Mouse (Mus musculus): Measurements from ENCODE around the gene Timm8a1.
"Not testable (repeated sequence)": the region's sequence is repeated elsewhere in the genome, so short reads cannot be mapped to it uniquely, and the experiment has no call there.

Timm8a1 gene

DNA sequence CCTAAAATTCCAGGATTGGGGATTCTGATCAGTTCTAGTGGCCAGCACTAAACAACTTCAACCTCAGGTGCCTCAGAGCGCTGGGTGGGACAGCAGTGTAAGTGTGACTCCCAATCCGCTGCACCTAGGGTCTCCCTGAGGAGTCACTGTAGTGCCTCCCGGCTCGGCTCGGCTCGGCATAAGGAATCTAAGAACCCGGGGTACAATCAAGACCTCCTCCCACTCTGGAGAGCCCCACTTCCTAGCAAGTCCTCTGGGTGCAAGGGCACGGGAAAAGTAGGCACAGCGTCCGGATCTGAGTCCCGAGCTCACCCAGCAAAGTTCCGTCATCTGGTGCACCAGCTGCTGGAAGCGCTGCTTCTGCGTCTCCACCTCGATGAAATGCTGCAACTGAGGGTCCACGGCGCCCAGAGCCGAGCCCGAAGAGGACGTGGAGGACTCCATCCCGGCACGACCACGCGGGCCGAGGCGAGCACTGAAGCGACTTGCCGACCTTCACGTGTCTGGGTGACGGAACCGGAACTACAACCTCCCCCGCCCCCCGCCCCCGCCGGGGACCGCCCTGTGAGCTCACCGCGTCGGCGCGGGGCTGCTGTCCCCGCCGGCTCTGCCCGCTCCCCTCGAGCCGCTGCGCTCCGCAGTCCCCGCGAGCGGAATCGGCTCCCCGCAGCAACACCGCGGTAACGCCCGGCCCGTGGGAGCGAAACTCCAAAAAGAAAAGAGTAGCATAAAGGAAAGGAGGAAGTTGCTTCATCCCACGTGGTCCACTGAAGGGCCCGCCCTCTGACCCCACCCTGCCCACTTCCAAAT is at the start of gene Timm8a1:
TSS of gene Timm8a1 (minus strand) at position 721 of the 810 bp plus-strand sequence.
- peak; percentile 23 for DNase-seq (ENCODE audit: low spot score)

DNA sequence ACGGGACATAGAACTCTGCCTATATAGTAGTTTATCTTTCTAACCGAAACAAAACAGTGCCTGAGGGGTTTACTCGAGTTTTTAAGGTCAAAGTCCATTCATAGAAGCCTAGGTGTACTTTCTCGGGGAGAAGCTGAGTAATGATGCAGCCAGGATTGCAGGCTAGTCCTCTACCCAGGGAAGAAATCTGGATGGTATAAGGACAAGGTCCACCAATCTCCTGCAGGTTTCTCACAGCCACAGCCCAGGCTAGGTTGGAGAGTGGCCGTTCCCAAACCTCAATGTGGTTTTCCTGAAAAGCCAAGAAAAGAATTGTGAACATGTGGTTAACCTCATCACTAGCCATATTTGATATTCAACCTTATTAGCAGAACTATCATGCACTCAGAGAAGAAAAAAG is 48.2 kb upstream of the Timm8a1 start:
- no peak for DNase-seq (ENCODE audit: low spot score)

DNA sequence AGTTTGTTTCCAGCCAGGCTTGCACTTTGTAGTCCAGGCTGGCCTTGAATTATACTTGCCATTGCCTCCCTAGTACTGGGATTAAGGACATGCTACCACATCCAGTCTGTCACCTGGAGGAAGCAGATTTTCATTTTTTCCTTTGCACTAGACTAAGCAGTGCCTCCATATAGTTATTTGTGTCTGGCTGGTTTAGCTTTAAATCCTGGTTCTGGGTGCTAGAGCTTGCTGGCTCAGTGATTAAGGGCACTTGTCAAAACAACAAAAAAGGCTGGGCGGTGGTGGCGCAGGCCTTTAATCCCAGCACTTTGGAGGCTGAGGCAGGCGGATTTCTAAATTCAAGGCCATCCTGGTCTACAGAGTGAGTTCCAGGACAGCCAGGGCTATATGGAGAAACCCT is 47.3 kb upstream of the Timm8a1 start:
- DNase-seq (ENCODE audit: low spot score): no peak

DNA sequence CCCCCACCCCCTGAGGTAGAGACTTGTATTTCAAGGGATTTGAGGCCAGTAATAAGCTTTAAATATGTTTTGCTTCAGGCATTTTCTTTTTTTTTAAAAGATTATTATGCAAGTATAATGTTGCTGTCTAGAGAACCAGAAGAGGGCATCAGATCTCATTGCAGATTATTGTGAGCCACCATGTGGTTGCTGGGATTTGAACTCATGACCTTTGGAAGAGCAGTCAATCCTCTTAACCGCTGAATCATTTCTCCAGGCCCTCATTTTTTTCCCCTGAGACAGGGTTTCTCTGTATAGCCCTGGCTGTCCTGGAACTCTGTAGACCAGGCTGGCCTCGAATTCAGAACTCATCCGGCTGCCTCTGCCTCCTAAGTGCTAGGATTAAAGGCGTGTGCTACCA is 46.6 kb upstream of the Timm8a1 start:
- no peak for DNase-seq (ENCODE audit: low spot score)

DNA sequence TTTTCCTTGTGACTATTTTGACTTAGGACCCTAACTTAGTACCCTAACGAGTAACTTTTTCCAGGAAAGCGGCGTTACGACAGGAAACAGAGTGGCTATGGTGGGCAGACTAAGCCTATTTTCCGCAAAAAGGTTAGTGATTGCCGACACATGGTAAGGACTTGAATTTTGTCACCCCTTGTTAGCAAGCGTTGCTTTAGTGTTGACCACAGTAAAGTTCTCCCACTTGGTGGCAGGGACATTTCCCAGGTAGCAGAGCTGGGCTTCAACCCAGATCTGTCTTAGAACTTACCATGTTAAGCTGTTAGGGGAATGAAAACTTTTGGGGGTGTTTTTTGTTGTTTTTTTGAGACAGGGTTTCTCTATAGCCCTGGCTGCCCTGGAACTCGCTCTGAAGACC is 44.8 kb upstream of the Timm8a1 start:
- DNase-seq (ENCODE audit: low spot score): no peak

DNA sequence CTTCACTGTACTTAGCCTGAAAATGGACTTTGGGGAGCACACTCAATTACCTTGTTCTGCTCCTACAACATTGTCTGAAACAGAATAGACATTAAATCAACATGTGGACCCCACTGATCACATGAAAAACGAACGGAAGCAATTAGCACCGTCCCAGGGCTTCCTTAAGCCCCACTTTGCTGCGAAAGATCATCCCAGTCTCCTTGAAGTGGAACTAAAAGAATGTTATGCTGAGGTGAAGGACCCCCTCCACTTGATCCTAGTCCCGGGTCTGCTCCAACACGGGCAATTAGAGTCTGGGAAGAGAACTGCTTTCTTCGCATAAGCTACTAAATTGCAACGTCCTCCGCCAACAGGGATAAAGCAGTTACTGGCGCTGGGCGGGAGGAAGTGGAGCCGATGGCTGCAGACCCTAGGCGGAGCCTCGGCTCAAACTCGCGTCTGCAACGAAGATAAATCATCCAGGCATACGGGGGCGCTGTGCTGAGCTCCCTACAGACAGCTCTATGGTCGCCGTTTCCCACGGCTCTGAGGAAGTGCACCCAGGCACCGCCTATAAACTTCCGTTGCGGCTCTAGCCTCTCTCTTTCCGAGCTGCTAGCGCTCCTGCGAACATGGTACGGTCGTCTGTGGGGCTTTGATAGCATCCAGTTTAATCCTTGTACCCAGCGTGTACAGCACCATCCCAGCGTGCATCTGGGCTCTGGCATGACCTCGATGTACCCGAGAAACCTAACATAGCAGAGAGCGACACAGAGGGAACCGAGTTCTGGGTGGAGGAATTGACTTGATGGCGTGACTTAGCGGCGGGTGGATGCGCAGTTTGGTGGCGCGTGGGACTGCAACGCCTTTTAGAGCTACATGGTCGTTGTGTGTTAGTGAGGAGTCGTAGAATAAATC is 43.7 kb upstream of the Timm8a1 start, which contains the start of gene Rpl36a:
TSS of gene Rpl36a (plus strand) at position 552 of the 900 bp plus-strand sequence.
- DNase-seq (ENCODE audit: low spot score): peak; percentile 92

DNA sequence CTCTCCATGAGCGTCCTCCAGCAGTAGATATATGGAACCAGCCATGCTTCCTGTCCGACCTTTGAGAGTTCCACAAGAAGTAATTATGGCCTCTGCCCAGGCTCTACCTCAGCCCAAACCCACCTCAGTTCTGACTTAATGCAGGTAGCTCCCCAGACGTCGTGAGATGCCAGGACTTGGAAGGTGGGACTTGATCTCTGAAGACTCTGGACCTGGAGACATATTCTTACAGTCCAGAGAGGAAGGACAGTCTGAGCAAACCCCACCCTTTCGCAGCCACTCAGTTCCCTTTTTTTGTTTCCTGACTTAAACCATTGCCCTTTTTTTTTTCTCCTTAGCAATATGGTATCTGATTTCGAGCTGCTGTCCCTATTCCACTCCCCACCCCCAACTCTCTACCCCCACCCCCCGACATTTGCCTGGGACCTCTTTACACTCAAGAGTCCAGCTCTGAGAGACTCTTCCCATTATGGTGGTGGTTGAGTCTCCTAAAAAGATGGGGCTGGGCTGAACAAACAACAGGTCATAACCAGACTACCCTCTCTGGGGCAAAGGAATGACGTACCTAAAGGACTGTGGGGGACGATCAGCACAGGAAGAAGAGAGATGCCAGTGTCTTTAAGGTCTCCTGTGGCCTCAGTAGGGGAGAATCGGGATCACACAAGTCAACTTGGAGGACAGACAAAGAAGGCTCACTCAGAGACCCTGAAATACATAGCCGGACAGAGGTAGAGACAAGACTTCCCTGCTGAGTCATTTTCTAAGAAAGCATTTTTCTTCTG is 41.4 kb upstream of the Timm8a1 start, which contains the start of gene Btk:
TSS of gene Btk (minus strand) at position 683 of the 782 bp plus-strand sequence.
- no peak for DNase-seq (ENCODE audit: low spot score)

DNA sequence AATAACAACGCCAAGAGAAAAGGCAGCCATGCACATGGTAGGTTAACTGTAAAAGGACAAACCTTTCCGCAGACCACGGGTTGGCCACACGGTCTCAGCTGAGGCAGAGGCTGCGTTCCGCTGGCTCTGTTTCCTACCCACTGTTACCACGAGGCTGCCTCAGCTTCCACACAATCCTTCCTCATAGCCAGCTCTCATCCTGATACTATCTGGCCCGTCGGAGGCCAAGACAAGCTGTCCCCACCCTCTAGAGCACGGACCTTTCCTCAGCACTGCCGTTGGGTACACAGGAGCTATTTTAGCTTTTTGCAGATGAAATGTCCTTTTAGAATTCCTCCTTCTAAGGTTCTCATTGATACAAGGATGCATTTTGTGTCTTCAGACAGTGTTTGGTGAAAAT is 40.6 kb upstream of the Timm8a1 start:
- DNase-seq (ENCODE audit: low spot score): no peak

DNA sequence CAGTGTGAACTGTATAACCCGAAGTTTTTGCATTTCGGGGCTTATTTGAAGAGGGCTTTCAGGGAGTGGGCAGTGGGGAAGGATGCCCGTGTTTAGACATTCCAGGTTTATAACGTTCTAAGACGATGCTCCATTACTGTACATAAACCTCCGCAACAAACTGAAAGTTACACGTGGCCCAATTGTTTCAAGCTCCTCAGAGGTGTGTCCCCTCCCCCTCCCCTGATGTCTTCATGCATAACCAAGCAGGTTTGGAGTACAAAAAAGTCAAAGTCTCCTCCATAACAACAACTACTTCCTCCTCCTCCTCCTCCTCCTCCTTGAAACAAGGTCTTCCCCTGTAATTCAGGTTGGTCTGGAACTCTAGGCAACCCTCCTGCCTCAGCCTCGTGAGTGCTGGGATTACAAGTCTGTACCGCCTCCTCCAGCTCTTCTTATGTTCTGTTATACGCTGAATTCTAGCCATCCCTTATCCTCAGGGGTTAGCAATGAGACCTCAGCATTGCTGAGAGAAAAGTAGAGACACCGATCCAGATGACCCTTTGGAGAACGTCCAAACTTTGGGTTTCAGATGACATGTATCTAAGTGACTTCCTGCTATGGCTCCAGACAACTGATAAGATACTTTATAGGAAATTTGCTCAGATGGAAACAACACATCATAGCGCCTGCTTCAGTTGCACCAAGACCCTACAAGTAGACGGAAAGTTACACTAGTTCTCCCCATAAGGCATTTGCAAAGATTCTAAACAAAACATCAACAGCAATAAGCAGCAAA is 39.1 kb upstream of the Timm8a1 start:
- no peak for DNase-seq (ENCODE audit: low spot score)

DNA sequence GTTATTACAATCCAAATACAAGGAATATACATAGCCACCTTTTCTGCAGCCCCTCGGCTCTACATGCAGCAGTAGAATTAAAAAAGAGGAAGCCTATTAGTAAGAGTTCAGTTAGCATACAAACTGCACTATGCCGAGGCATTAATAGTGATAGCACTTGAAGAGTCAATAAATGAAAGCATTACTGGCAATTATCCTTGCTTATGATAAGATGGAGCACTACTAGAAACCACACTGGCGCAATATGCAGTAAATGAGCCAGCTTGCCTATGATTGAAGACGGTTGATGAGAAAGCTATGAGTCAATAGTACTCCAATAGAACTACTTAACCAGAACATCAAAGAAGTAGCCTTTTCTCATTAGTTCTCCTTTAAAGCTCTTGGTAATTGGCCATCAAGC is 36.2 kb upstream of the Timm8a1 start:
- no peak for DNase-seq (ENCODE audit: low spot score)

DNA sequence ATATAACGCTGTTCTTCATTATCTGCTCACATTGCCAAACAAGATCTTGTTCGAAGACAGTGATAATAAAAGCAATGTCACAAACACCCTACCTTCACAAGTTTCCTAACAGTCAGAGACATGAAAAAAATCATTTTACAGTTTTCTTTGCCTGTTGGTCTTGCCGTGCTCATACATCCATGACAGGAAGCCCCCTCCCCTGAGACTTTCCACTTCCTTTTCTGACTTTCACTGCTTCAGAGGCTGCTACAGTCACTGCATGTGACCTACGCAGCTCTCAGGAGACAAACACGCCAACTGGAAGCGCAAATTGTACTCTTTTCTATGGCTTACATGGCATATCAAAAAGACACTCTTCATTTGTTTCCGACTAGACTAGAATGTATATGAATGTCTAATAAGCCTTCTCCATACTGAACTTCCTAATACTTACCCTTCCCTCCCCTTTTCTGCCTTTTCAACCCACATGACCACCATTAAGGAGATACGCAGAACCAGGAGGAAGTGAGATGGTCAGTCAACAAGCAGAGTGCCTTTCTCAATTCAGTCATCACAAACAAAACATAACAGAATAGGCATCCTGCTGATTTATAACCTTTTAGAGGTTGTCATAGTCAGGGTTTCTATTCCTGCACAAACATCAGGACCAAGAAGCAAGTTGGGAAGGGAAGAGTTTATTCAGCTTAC is 25.0 kb upstream of the Timm8a1 start:
- DNase-seq (ENCODE audit: low spot score): peak; percentile 24

DNA sequence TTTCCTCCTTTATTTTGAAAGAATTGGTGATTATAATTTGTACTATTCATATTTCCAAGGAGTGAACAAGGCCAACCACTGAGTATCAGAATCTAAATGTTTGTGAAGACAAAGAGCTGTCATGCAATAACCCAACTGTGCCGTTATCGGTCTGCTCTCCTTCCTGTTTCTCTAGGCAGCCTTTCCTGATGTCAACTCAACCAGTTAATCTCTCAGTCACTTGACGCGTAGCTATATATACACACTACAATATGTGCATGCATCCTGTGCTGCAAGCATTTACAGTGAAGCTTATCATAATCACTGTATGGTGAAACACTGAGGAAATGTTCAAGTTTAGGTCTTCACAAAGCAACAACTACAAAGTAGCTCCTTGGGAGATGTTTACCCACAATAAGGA is 22.7 kb upstream of the Timm8a1 start:
- no peak for DNase-seq (ENCODE audit: low spot score)

DNA sequence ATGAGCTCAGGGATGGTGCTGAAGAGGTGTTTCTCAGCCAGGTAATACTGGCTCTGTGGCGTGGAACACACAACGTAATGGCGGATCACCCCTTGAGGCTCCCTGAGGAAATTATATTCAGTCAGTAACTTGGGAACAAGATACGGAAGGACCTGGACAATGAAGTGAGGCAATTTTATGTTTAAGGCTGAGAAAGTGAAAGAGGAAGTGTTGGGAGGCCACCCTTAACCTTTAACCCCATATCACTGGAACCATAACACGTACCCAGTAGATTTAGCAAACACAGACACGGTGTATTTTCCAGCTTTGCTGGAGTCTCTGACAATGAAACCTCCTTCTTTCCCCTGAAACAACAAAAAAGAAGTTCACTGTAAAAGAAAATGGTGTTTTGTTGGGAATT is 12.8 kb upstream of the Timm8a1 start:
- no peak for DNase-seq (ENCODE audit: low spot score)

DNA sequence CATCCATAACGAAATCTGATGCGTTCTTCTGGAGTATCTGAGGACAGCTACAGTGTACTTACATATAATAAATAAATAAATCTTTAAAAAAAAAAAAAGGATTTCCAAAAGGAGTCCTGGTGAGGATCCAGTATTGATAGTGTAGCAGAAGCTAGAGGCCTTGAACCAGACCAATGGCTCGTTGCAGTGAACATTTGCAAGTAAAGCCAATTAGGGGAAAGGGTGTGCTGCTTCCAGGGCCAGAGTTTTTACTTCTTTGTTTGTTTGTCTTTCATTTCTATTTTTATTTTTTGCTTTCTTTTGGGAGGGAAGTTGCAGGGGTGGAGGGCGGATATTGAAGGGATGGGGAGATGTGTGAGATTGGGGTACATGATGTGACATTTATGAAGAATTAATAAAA is 11.7 kb upstream of the Timm8a1 start:
- DNase-seq (ENCODE audit: low spot score): no peak

DNA sequence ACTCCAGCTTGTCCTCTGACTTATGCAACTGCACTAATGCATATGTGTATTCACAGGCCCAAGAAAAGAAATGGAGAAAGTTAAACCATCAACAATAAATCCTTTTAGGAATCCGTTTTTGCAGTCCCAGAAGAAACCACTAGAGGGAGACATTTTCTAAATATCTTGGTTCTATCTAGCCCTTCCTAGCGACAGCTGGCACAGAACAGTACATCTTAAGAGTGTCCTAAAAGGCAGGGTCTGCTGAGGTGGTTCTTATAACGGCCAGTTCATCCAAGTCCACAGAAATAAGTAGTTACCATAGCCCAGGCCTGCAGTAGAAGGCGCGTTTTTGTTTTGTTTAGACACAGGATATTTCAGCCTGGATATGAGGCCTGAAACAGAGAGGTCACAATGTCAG is 9.2 kb upstream of the Timm8a1 start:
- DNase-seq (ENCODE audit: low spot score): peak; percentile 42

DNA sequence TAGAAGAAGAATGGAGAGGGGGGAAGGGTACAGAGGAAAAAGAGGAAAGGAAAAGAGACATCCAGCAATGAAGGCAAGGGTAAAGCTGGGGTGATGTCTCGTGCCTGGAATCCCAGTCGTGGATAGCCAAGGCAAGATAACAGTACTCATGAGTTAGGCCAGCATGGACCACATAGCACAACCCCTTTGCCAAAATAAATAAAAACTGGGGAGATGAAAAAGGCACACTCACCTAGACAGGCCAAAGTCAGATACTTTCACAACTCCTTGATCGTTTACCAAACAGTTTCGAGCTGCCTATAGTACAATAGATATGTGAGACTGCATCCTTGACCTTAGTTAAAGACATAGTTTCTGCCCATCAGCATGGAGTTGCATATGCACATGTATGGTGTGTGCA is 5.7 kb upstream of the Timm8a1 start:
- no peak for DNase-seq (ENCODE audit: low spot score)

DNA sequence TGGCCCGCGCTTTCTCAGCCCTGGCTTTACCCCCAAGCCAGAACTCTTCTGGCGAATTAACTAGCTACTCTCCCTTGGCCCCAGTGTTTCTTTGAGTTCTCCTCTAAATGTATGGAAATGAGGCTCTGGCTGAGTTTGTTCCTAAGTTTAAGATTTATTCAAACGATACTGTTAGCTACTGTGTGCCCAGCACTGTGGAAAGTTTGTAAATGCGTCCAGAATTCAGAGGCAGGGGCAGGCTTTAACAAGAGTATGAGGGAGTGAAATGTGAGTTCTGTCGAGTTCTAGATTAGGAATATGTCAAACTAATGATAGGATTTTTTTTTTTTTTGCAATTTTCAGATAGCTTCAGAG is 267 bp upstream of the Timm8a1 start:
- DNase-seq (ENCODE audit: low spot score): no peak

DNA sequence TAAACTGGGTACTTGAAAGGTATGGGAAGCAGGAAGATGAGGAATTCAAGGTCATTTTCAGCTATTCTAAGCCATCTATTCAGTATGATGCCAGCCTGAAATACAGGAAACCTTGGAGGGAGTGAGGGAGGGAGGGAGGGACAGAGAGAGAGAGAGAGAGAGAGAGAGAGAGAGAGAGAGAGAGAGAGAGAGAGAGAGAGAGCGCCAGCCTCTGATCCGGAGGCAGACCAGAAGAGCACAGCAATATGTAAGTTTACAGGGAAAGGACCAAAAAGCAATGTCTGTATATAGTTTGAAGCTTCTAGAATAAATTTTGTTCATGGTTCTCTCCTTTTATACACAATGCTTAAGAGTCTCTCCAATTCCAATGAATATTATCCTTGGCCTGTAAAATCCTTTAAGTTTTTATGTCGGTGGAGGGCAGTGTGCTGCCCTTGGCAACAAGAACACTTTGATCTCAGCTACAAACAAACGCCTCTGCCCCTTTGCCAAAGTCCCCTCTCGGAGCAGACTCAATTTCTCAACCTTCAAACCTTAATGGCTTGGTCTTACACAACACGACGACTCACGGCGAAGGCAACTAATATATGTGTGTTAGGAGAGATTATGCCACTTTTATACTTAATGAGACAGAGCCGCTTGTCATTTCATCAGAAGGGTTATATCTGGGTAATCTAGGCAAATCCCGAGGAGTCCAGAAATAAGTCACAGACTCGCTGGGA is 1.1 kb downstream of the Timm8a1 start:
- no peak for DNase-seq (ENCODE audit: low spot score)

DNA sequence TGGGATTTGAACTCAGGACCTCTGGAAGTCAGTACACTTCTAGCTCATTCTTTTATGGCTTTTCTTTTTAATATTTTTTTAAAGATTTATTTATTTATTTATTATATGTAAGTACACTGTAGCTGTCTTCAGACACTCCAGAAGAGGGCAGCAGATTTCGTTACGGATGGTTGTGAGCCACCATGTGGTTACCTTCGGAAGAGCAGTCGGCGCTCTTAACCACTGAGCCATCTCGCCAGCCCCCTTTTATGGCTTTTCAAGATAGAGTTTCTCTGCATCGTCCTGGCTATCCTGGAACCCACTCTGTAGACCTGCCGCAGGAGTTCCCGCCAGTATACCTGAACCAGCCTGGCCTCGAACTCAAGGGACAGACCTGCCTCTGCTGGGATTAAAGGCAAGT is 1.9 kb downstream of the Timm8a1 start:
- DNase-seq (ENCODE audit: low spot score): not testable (repeated sequence)

DNA sequence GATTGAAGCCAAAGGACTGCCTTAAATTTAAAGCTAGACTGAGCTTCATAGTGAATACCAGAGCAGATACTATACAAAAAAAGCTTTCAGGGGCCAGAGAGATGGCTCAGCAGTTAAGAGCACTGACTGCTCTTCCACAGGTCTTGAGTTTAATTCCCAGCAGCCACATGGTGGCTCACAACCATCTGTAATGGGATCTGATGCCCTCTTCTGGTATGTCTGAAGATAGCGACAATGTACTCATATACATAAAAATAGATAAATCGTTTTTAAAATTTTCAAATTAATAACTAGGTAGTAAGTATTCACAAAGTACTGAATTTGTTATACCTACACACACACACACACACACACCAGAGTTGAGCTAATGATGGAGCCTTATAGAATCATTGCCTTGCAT is 8.3 kb downstream of the Timm8a1 start:
- DNase-seq (ENCODE audit: low spot score): no peak

Data from lung, postnatal 25 days (tissue).